31 mouse cellular contexts compared by ENCODE assay signal in the genomic region with DNA sequence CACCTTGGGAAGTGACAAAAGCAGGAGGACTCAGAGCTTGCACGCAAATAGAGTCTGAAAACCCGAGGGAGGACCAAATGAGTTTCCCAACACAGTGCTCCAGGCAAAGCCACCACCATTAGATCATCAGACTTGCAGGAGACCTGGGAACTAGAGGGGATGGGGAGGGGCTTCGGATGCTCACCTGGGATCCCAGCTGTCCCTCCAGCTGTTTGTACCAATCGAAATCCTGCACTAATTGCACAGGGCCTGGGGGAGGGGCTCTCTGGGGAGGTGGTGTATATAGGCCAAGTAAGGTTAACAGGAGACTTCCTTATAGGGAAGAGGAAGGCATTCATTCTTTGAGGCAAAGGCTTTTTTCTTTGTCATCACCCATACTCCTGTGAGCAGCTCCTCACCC. TPM values are rescaled to one million over a fixed set of nuclear protein-coding genes. Genes with fewer than 3 reads are reported as not detected.
DNase-seq lines count a peak whose midpoint lies in the region; ATAC-seq and TF ChIP-seq lines count a peak whose summit lies in the region.
"Had no signal": no experiment of that assay in that cellular context is flagged by ENCODE, and none has a peak within 500 bp of the region (broad histone marks: within the 10 kb centered on the region; RNA-seq: fewer than 3 reads in every experiment).

No protein-coding gene starts in this region.

- H3K27ac ChIP-seq in hindbrain, embryonic 15.5 days (replicated peaks): no peak overlapping the region
- no peak overlapping the region for H3K27ac ChIP-seq in hindbrain, embryonic 12.5 days
- H3K27ac ChIP-seq in kidney, embryonic 16.5 days (ENCODE audit: low read length): peak overlapping the region; percentile 64
- H3K27ac ChIP-seq in ES-Bruce4 (ENCODE audit: insufficient read depth, low read length): peak overlapping the region; percentile 97
- no peak overlapping the region for H3K27ac ChIP-seq in embryonic facial prominence, embryonic 13.5 days
- no peak overlapping the region for H3K27ac ChIP-seq in lung, postnatal 0 days (ENCODE audit: low read length)
- H3K27ac ChIP-seq: forebrain, embryonic 10.5 days; forebrain, embryonic 15.5 days; heart, embryonic 13.5 days; liver, embryonic 14.5 days; neural tube, embryonic 12.5 days had no signal

- TF ChIP-seq EP300 in ES-Bruce4 (IDR thresholded peaks at IDR 0.05; ENCODE audit: insufficient read depth, low read depth, low read length): peak; percentile 88
- TF ChIP-seq EP300 in lung, postnatal 0 days (IDR thresholded peaks at IDR 0.05): no peak

- 66% methylated on average over 4 of the region's 4 CpGs for WGBS in hindbrain, embryonic 15.5 days
- 69% methylated on average over 4 of the region's 4 CpGs for WGBS in hindbrain, embryonic 12.5 days
- WGBS in kidney, embryonic 16.5 days: 59% methylated on average over 4 of the region's 4 CpGs
- WGBS in embryonic facial prominence, embryonic 13.5 days: 53% methylated on average over 4 of the region's 4 CpGs
- WGBS in lung, postnatal 0 days: 57% methylated on average over 4 of the region's 4 CpGs

- no peak for DNase-seq in kidney, adult 8-10 months
- DNase-seq in thymus, adult 18-20 months: no peak
- DNase-seq in lung, postnatal 0 days (ENCODE audit: low spot score): no peak
- DNase-seq: adrenal gland, postnatal 25 days; cerebellum, adult 18-20 months; cerebellum, postnatal 10 days; gastrocnemius, postnatal 36 days; heart, adult 18-20 months; heart, postnatal 10 days; layer of hippocampus, postnatal 36 days; liver; lung, embryonic 14.5 days; right cerebral cortex, adult 18-20 months; spleen, adult 18-20 months; thymus, adult 2 months; thymus, postnatal 4 days had no signal

- no peak overlapping the region for H3K4me2 ChIP-seq in hindbrain, embryonic 15.5 days
- no peak overlapping the region for H3K4me2 ChIP-seq in hindbrain, embryonic 12.5 days (replicated peaks)
- no peak overlapping the region for H3K4me2 ChIP-seq in kidney, embryonic 16.5 days (replicated peaks; ENCODE audit: low read depth, low read length)
- peak overlapping the region; percentile 2; the same call in 1 of the 2 replicates for H3K4me2 ChIP-seq in embryonic facial prominence, embryonic 13.5 days
- H3K4me2 ChIP-seq in lung, postnatal 0 days (replicated peaks; ENCODE audit: low read depth, low read length): no peak overlapping the region
- H3K4me2 ChIP-seq: forebrain, embryonic 15.5 days; lung, embryonic 14.5 days; neural tube, embryonic 12.5 days had no signal

- H3K4me3 ChIP-seq in hindbrain, embryonic 15.5 days: no peak overlapping the region
- H3K4me3 ChIP-seq in hindbrain, embryonic 12.5 days: no peak overlapping the region
- no peak overlapping the region for H3K4me3 ChIP-seq in kidney, embryonic 16.5 days (ENCODE audit: low read length)
- H3K4me3 ChIP-seq in ES-Bruce4 (ENCODE audit: low read depth, low read length): peak overlapping the region; percentile 61
- H3K4me3 ChIP-seq in embryonic facial prominence, embryonic 13.5 days: no peak overlapping the region
- no peak overlapping the region for H3K4me3 ChIP-seq in lung, postnatal 0 days (ENCODE audit: low read depth, low read length)
- H3K4me3 ChIP-seq: forebrain, embryonic 10.5 days; forebrain, embryonic 15.5 days; heart, embryonic 13.5 days; midbrain, embryonic 10.5 days; myocyte; neural tube, embryonic 12.5 days had no signal

- no peaks in the 10 kb centered on the region for H3K36me3 ChIP-seq in hindbrain, embryonic 15.5 days
- H3K36me3 ChIP-seq in hindbrain, embryonic 12.5 days: no peaks in the 10 kb centered on the region
- H3K36me3 ChIP-seq in kidney, embryonic 16.5 days (ENCODE audit: insufficient read depth, low read length): no peaks in the 10 kb centered on the region
- no peaks in the 10 kb centered on the region for H3K36me3 ChIP-seq in ES-Bruce4 (ENCODE audit: control insufficient read depth, insufficient read depth, low read length, poor library complexity, severe bottlenecking)
- no peaks in the 10 kb centered on the region for H3K36me3 ChIP-seq in embryonic facial prominence, embryonic 13.5 days
- H3K36me3 ChIP-seq in lung, postnatal 0 days (ENCODE audit: insufficient read depth, low read length): no peaks in the 10 kb centered on the region
- H3K36me3 ChIP-seq: forebrain, embryonic 10.5 days; forebrain, embryonic 15.5 days; heart, embryonic 13.5 days; midbrain, embryonic 10.5 days; neural tube, embryonic 12.5 days had no signal

- no peaks in the 10 kb centered on the region for H3K4me1 ChIP-seq in hindbrain, embryonic 15.5 days (replicated peaks)
- no peaks in the 10 kb centered on the region for H3K4me1 ChIP-seq in hindbrain, embryonic 12.5 days
- H3K4me1 ChIP-seq in kidney, embryonic 16.5 days (ENCODE audit: insufficient read depth, low read length): 0 out of 2 replicates have a peak, but pooled peaks cover 12% of the 10 kb centered on the region
- H3K4me1 ChIP-seq in ES-Bruce4 (ENCODE audit: control insufficient read depth, insufficient read depth, low read length): peaks cover 6% of the 10 kb centered on the region
- peaks cover 6% of the 10 kb centered on the region; the same call in 1 of the 2 replicates for H3K4me1 ChIP-seq in embryonic facial prominence, embryonic 13.5 days
- H3K4me1 ChIP-seq in lung, postnatal 0 days (ENCODE audit: insufficient read depth, low read depth, low read length): no peaks in the 10 kb centered on the region
- H3K4me1 ChIP-seq: forebrain, embryonic 15.5 days; neural tube, embryonic 12.5 days had no signal

- no peaks in the 10 kb centered on the region for H3K27me3 ChIP-seq in hindbrain, embryonic 15.5 days
- no peaks in the 10 kb centered on the region for H3K27me3 ChIP-seq in hindbrain, embryonic 12.5 days
- H3K27me3 ChIP-seq in kidney, embryonic 16.5 days (ENCODE audit: insufficient read depth, low read length): no peaks in the 10 kb centered on the region
- H3K27me3 ChIP-seq in ES-Bruce4 (ENCODE audit: control insufficient read depth, insufficient read depth, low read length, poor library complexity, severe bottlenecking): no peaks in the 10 kb centered on the region
- H3K27me3 ChIP-seq in embryonic facial prominence, embryonic 13.5 days: no peaks in the 10 kb centered on the region
- no peaks in the 10 kb centered on the region for H3K27me3 ChIP-seq in lung, postnatal 0 days (replicated peaks; ENCODE audit: insufficient read depth, low read length)
- H3K27me3 ChIP-seq: forebrain, embryonic 15.5 days; heart, embryonic 13.5 days; neural tube, embryonic 12.5 days; Patski had no signal

- no peak for TF ChIP-seq POLR2A in ES-Bruce4 (IDR thresholded peaks at IDR 0.05; ENCODE audit: insufficient read depth, low read length)

- ATAC-seq in hindbrain, embryonic 15.5 days (ENCODE audit: low FRiP score, low read depth): peak; percentile 30; the same call in 1 of the 2 replicates
- ATAC-seq in hindbrain, embryonic 12.5 days (ENCODE audit: low FRiP score): no peak
- ATAC-seq in kidney, embryonic 16.5 days (ENCODE audit: low FRiP score, low TSS enrichment): no peak
- peak; percentile 67; the same call in 1 of the 2 replicates for ATAC-seq in embryonic facial prominence, embryonic 13.5 days (ENCODE audit: insufficient number of reproducible peaks, insufficient read depth, low FRiP score, low TSS enrichment, low read depth)
- ATAC-seq in lung, postnatal 0 days: no peak
- ATAC-seq: forebrain, embryonic 15.5 days; inflammation-experienced regulatory T-cells, adult 6 months; midbrain, embryonic 16.5 days had no signal

- no peak for TF ChIP-seq CTCF in ES-Bruce4 (IDR thresholded peaks at IDR 0.05; ENCODE audit: low read depth, low read length)
- no peak for TF ChIP-seq CTCF in lung, postnatal 0 days (IDR thresholded peaks at IDR 0.05)

- H3K9ac ChIP-seq in hindbrain, embryonic 15.5 days: no peak overlapping the region
- no peak overlapping the region for H3K9ac ChIP-seq in hindbrain, embryonic 12.5 days
- H3K9ac ChIP-seq in kidney, embryonic 16.5 days (replicated peaks; ENCODE audit: low read length): no peak overlapping the region
- peak overlapping the region; percentile 41 for H3K9ac ChIP-seq in ES-Bruce4 (ENCODE audit: low read depth, poor library complexity, severe bottlenecking)
- H3K9ac ChIP-seq in embryonic facial prominence, embryonic 13.5 days: no peak overlapping the region
- no peak overlapping the region for H3K9ac ChIP-seq in lung, postnatal 0 days (replicated peaks; ENCODE audit: low read depth)
- H3K9ac ChIP-seq: forebrain, embryonic 15.5 days; heart, embryonic 13.5 days; liver, embryonic 14.5 days; lung, embryonic 14.5 days; neural tube, embryonic 12.5 days had no signal

- H3K9me3 ChIP-seq in hindbrain, embryonic 15.5 days: no peaks in the 10 kb centered on the region
- no peaks in the 10 kb centered on the region for H3K9me3 ChIP-seq in hindbrain, embryonic 12.5 days (replicated peaks)
- H3K9me3 ChIP-seq in kidney, embryonic 16.5 days (ENCODE audit: low read length): no peaks in the 10 kb centered on the region
- H3K9me3 ChIP-seq in ES-Bruce4 (replicated peaks; ENCODE audit: control insufficient read depth, insufficient read depth, low read length, poor library complexity, severe bottlenecking): no peaks in the 10 kb centered on the region
- H3K9me3 ChIP-seq in embryonic facial prominence, embryonic 13.5 days: no peaks in the 10 kb centered on the region
- no peaks in the 10 kb centered on the region for H3K9me3 ChIP-seq in lung, postnatal 0 days (ENCODE audit: low read length)
- H3K9me3 ChIP-seq: forebrain, embryonic 10.5 days; forebrain, embryonic 15.5 days; heart, embryonic 13.5 days; midbrain, embryonic 10.5 days; neural tube, embryonic 12.5 days had no signal

RNA-seq across cellular contexts. Expression of gene Trip12, which starts 28.5 kb away (rescaled TPM):
- polyA plus RNA-seq in hindbrain, embryonic 15.5 days (2015; fragmentation: Nextera tagmentation; extraction: Ambion mirVana): 46.1 and 49.7 TPM in 2 replicates
- polyA plus RNA-seq in hindbrain, embryonic 12.5 days (2016; fragmentation: Nextera tagmentation; extraction: Ambion mirVana): 109 and 118 TPM in 2 replicates
- polyA plus RNA-seq in kidney, embryonic 16.5 days (2015; fragmentation: Nextera tagmentation; extraction: Ambion mirVana): 50.3 and 62.8 TPM in 2 replicates
- 665 and 675 TPM in 2 replicates for polyA plus RNA-seq in ES-Bruce4 (2011; ENCODE audit: insufficient read depth, insufficient read length, low read depth, missing spikeins)
- 66.8 and 77.0 TPM in 2 replicates for polyA plus RNA-seq in embryonic facial prominence, embryonic 13.5 days (2015; fragmentation: Nextera tagmentation; extraction: Ambion mirVana)
- polyA plus RNA-seq in lung, postnatal 0 days (2015; fragmentation: Nextera tagmentation; extraction: Ambion mirVana): 26.6 and 31.2 TPM in 2 replicates

RNA-seq across cellular contexts. Expression of gene Fbxo36, which starts 29.2 kb away (rescaled TPM):
- 5.8 and 8.4 TPM in 2 replicates for polyA plus RNA-seq in hindbrain, embryonic 15.5 days (2015; fragmentation: Nextera tagmentation; extraction: Ambion mirVana)
- 8.6 and 10.8 TPM in 2 replicates for polyA plus RNA-seq in hindbrain, embryonic 12.5 days (2016; fragmentation: Nextera tagmentation; extraction: Ambion mirVana)
- polyA plus RNA-seq in kidney, embryonic 16.5 days (2015; fragmentation: Nextera tagmentation; extraction: Ambion mirVana): 11.2 and 11.3 TPM in 2 replicates
- 11.1 and 13.5 TPM in 2 replicates for polyA plus RNA-seq in ES-Bruce4 (2011; ENCODE audit: insufficient read depth, insufficient read length, low read depth, missing spikeins)
- 8.4 TPM in 2 replicates for polyA plus RNA-seq in embryonic facial prominence, embryonic 13.5 days (2015; fragmentation: Nextera tagmentation; extraction: Ambion mirVana)
- 23.6 and 24.1 TPM in 2 replicates for polyA plus RNA-seq in lung, postnatal 0 days (2015; fragmentation: Nextera tagmentation; extraction: Ambion mirVana)

Comparison
In these comparisons a context has a peak if more than half of its experiments do, and no peak if none do; other contexts are left out.
1. ATAC-seq: peak in hindbrain, embryonic 15.5 days (single experiment) and embryonic facial prominence, embryonic 13.5 days (single experiment); none in hindbrain, embryonic 12.5 days (single experiment), kidney, embryonic 16.5 days (single experiment) and lung, postnatal 0 days (single experiment).
2. H3K27ac ChIP-seq: peak in kidney, embryonic 16.5 days (single experiment) and ES-Bruce4 (single experiment); none in hindbrain, embryonic 15.5 days (single experiment), hindbrain, embryonic 12.5 days (single experiment), embryonic facial prominence, embryonic 13.5 days (single experiment) and lung, postnatal 0 days (single experiment).